Mouse (Mus musculus): Measurements from ENCODE around the gene Gm11634.

GRCm38 (mm10) chr11:101553354-101553930 lies 45.6 kb downstream of the Gm11634 start:
- TF ChIP-seq CTCF (IDR thresholded peaks at IDR 0.05; ENCODE audit: borderline replicate concordance, extremely low read depth, insufficient read depth, insufficient read length), result no peak
- TF ChIP-seq POLR2A (IDR thresholded peaks at IDR 0.05; ENCODE audit: borderline replicate concordance, extremely low read depth, insufficient read depth, insufficient read length, poor library complexity, severe bottlenecking), result no peak
